Mouse (Mus musculus): Measurements from ENCODE around the gene Bak1.

- no peak for TF ChIP-seq POLR2A (IDR thresholded peaks at IDR 0.05; ENCODE audit: borderline replicate concordance, control insufficient read depth, low read depth, low read length)
- no peak for TF ChIP-seq CTCF (IDR thresholded peaks at IDR 0.05; ENCODE audit: control insufficient read depth, insufficient read depth, low read length)
Measured at GRCm38 (mm10) chr17:27062684-27063083, 33.9 kb upstream of the Bak1 start.
